Mouse (Mus musculus): ENCODE results near the gene Ppfibp2. TPM values are rescaled to one million over a fixed set of nuclear protein-coding genes. Genes with fewer than 3 reads are reported as not detected.

Gene Ppfibp2
- polyA plus RNA-seq, 2 experiments = 14.4 TPM

- H3K4me2 ChIP-seq (replicated peaks; ENCODE audit: low read depth, low read length, severe bottlenecking) = no peak overlapping the region
- no peak for TF ChIP-seq POLR2A (IDR thresholded peaks at IDR 0.05; ENCODE audit: borderline replicate concordance, extremely low read depth, insufficient read depth, insufficient read length)
- H3K9me3 ChIP-seq (ENCODE audit: control insufficient read depth, low read length) = no peaks in the 10 kb centered on the region
- H3K4me3 ChIP-seq (replicated peaks; ENCODE audit: low read length) = no peak overlapping the region
- H3K27ac ChIP-seq (replicated peaks; ENCODE audit: low read depth, low read length) = no peak overlapping the region
- peaks cover 11% of the 10 kb centered on the region; the same call in 1 of the 2 replicates for H3K4me1 ChIP-seq (ENCODE audit: control insufficient read depth, insufficient read depth, low read length)
- no peaks in the 10 kb centered on the region for H3K27me3 ChIP-seq (ENCODE audit: control insufficient read depth, insufficient read depth, low read length)
- peaks cover 3% of the 10 kb centered on the region; the same call in 1 of the 2 replicates for H3K36me3 ChIP-seq (ENCODE audit: control insufficient read depth, insufficient read depth, low read length)
- H3K9ac ChIP-seq (ENCODE audit: low read depth, low read length, severe bottlenecking) = no peak overlapping the region
- ATAC-seq (ENCODE audit: low FRiP score, low read depth) = peak; percentile 39; the same call in 1 of the 2 replicates
- no peak for DNase-seq (ENCODE audit: low spot score)
- 31% methylated on average over 1 of the region's 1 CpGs for WGBS
These were observed 104.9 kb downstream of the Ppfibp2 start for GRCm38 (mm10) chr7:107699926-107700325.

- Histone ChIP-seq H3K4me1 (ENCODE audit: control insufficient read depth, insufficient read depth, low read length) (peaks cover 11% of the 10 kb centered on the region; the same call in 1 of the 2 replicates), H3K9me3 (ENCODE audit: control insufficient read depth, low read length) (no peaks in the 10 kb centered on the region), H3K27ac (replicated peaks; ENCODE audit: low read depth, low read length) (no peak overlapping the region), H3K9ac (ENCODE audit: low read depth, low read length, severe bottlenecking) (no peak overlapping the region), H3K36me3 (ENCODE audit: control insufficient read depth, insufficient read depth, low read length) (peaks cover 3% of the 10 kb centered on the region; the same call in 1 of the 2 replicates), H3K4me3 (replicated peaks; ENCODE audit: low read length) (no peak overlapping the region), H3K27me3 (ENCODE audit: control insufficient read depth, insufficient read depth, low read length) (no peaks in the 10 kb centered on the region), H3K4me2 (replicated peaks; ENCODE audit: low read depth, low read length, severe bottlenecking) (no peak overlapping the region)
- WGBS = 82% methylated on average over 5 of the region's 5 CpGs
- ATAC-seq (ENCODE audit: low FRiP score, low read depth) = no peak
- no peak for TF ChIP-seq POLR2A (IDR thresholded peaks at IDR 0.05; ENCODE audit: borderline replicate concordance, extremely low read depth, insufficient read depth, insufficient read length)
- DNase-seq (ENCODE audit: low spot score) = no peak
These were observed 105.6 kb downstream of the Ppfibp2 start for GRCm38 (mm10) chr7:107700646-107701045.

DNA sequence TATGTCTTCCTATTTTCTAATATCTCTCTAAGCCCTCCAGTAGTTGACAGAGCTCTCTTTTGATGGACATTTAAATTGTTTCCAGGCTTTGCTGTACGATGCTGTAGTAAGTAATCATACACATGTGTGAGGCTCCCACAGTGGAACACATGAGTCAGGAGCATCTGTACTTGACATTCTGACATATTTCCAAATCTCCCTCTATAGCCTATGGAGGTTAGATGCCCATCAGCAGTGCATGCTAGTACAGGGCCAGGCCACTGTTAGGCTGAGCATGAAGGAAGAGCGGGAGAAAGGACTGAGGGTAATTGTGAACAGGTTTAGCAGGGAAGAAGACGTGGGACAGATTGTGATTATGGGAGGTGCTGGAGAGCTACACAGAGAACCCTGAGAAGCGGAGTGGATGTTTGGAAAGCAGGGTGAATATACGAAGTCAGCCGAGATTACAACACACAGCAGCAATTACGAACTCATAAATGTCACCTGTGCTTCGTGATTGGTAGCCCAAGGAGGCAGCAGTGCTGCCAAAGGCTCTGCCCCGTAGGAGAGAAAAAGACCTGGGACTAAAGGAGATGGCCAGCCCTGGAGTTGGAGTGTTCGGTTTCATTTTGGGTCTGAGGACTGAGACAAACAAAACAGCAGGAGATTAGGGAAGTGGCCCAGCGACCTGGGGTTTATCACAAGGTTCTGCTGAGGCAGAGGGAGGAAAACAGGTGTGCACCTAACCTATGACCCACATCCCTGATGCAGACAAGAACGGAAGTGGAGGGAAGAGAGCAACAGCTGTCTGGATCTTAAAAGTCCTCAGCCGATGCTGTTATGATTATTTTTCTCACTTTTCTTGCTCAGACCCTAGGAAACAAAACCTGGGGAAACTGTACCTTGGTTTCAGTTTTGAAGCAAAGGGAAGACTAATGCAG, 107.7 kb downstream of the Ppfibp2 start:
- no peak overlapping the region for H3K4me3 ChIP-seq (replicated peaks; ENCODE audit: low read length)
- peaks cover 2% of the 10 kb centered on the region; the same call in 1 of the 2 replicates for H3K36me3 ChIP-seq (ENCODE audit: control insufficient read depth, insufficient read depth, low read length)
- no peak for TF ChIP-seq POLR2A (IDR thresholded peaks at IDR 0.05; ENCODE audit: borderline replicate concordance, extremely low read depth, insufficient read depth, insufficient read length)
- no peaks in the 10 kb centered on the region for H3K9me3 ChIP-seq (ENCODE audit: control insufficient read depth, low read length)
- no peak overlapping the region for H3K4me2 ChIP-seq (replicated peaks; ENCODE audit: low read depth, low read length, severe bottlenecking)
- ATAC-seq (ENCODE audit: low FRiP score, low read depth) (no peak), DNase-seq (ENCODE audit: low spot score) (peak; percentile 42)
- WGBS = 17% methylated on average over 13 of the region's 13 CpGs
- no peak overlapping the region for H3K27ac ChIP-seq (replicated peaks; ENCODE audit: low read depth, low read length)
- H3K9ac ChIP-seq (ENCODE audit: low read depth, low read length, severe bottlenecking) = no peak overlapping the region
- H3K27me3 ChIP-seq (ENCODE audit: control insufficient read depth, insufficient read depth, low read length) = no peaks in the 10 kb centered on the region
- H3K4me1 ChIP-seq (ENCODE audit: control insufficient read depth, insufficient read depth, low read length) = peaks cover 11% of the 10 kb centered on the region; the same call in 1 of the 2 replicates

DNA sequence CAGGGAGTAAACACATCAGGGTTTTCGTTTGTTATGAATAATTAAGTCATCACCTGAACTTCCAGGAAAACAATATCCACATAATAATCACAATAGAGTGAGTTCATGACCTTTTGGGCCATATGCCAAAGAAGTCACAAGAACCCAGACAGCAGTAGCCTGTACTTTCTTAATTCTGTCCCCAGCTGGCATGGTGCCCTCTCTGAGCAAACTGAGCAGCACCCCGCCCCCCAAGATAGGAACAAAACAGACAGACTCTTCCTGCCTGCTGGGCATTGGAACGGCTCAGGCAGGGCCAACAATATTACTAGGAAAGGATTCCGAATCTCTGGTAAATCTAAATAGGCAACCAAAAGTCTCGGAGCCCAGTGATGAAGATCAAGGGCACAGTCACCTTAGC, 110.9 kb downstream of the Ppfibp2 start:
- Histone ChIP-seq H3K4me3 (replicated peaks; ENCODE audit: low read length) (no peak overlapping the region), H3K9ac (ENCODE audit: low read depth, low read length, severe bottlenecking) (no peak overlapping the region), H3K9me3 (ENCODE audit: control insufficient read depth, low read length) (no peaks in the 10 kb centered on the region), H3K36me3 (ENCODE audit: control insufficient read depth, insufficient read depth, low read length) (no peaks in the 10 kb centered on the region; the same call in 1 of the 2 replicates), H3K27ac (replicated peaks; ENCODE audit: low read depth, low read length) (no peak overlapping the region), H3K27me3 (ENCODE audit: control insufficient read depth, insufficient read depth, low read length) (no peaks in the 10 kb centered on the region), H3K4me2 (replicated peaks; ENCODE audit: low read depth, low read length, severe bottlenecking) (no peak overlapping the region), H3K4me1 (ENCODE audit: control insufficient read depth, insufficient read depth, low read length) (peaks cover 24% of the 10 kb centered on the region)
- 86% methylated on average over 5 of the region's 5 CpGs for WGBS
- ATAC-seq (ENCODE audit: low FRiP score, low read depth) (no peak), DNase-seq (ENCODE audit: low spot score) (no peak)
- no peak for TF ChIP-seq POLR2A (IDR thresholded peaks at IDR 0.05; ENCODE audit: borderline replicate concordance, extremely low read depth, insufficient read depth, insufficient read length)

GRCm38 (mm10) chr7:107707650-107708049, 112.6 kb downstream of the Ppfibp2 start:
- TF ChIP-seq POLR2A (IDR thresholded peaks at IDR 0.05; ENCODE audit: borderline replicate concordance, extremely low read depth, insufficient read depth, insufficient read length) = no peak
- DNase-seq (ENCODE audit: low spot score) (no peak), ATAC-seq (ENCODE audit: low FRiP score, low read depth) (no peak)
- H3K27ac ChIP-seq (replicated peaks; ENCODE audit: low read depth, low read length) = no peak overlapping the region
- H3K4me3 ChIP-seq (replicated peaks; ENCODE audit: low read length) = no peak overlapping the region
- no peaks in the 10 kb centered on the region for H3K9me3 ChIP-seq (ENCODE audit: control insufficient read depth, low read length)
- WGBS = 61% methylated on average over 9 of the region's 9 CpGs
- no peak overlapping the region for H3K4me2 ChIP-seq (replicated peaks; ENCODE audit: low read depth, low read length, severe bottlenecking)
- H3K36me3 ChIP-seq (ENCODE audit: control insufficient read depth, insufficient read depth, low read length) = no peaks in the 10 kb centered on the region
- H3K9ac ChIP-seq (ENCODE audit: low read depth, low read length, severe bottlenecking) = no peak overlapping the region
- H3K4me1 ChIP-seq (ENCODE audit: control insufficient read depth, insufficient read depth, low read length) = peaks cover 25% of the 10 kb centered on the region
- H3K27me3 ChIP-seq (ENCODE audit: control insufficient read depth, insufficient read depth, low read length) = no peaks in the 10 kb centered on the region

Data from limb, embryonic 14.5 days (tissue).